Mouse (Mus musculus) lung, adult 2 months (tissue): ENCODE results near the gene Exoc6.

Experiments
- CTCF ChIP-seq: fragments of 200-500 bp; IDR thresholded peaks from 2 replicates; pipeline ENCODE4 v1.5.1; 2011; ENCODE audit warnings: mild to moderate bottlenecking, low read length, control low read depth; ENCODE audit not compliant: insufficient read depth
- POLR2A ChIP-seq: fragments of 200-500 bp; IDR thresholded peaks from 2 replicates; pipeline ENCODE4 v1.6.1; 2011; ENCODE audit warnings: low read depth, mild to moderate bottlenecking, control low read depth, low read length, borderline replicate concordance; ENCODE audit errors: extremely low read depth

GRCm38 (mm10) chr19:37544476-37544875, 5.7 kb upstream of the Exoc6 start:
- TF ChIP-seq CTCF = no peak
- TF ChIP-seq POLR2A = no peak
